Mouse (Mus musculus) left cerebral cortex, adult 2 months (tissue): ENCODE measurements at regions not wholly inside any gene's neighbourhood (a gene's known extent, or its start where the extent isn't known, plus 50 kb on each side); places are given as distances from the start of the nearest gene placed in this dataset.

Experiments
- DNase-seq, 2 experiments: peaks; one replicate each; pipeline ENCODE4 v3.0.0; 2021 to 2022; ENCODE audit warnings: low spot score in 2 of 2, mixed read lengths in 1 of 2; ENCODE audit errors: extremely low spot score in 1 of 2
- H3K27ac ChIP-seq: fragments of 200-600 bp; 2 replicates; pipeline ENCODE4 v1.8.1; 2022
- H3K4me3 ChIP-seq: fragments of 200-600 bp; 2 replicates; pipeline ENCODE4 v1.8.1; 2022
- CTCF ChIP-seq: fragments of 200-600 bp; IDR thresholded peaks from 2 replicates; pipeline ENCODE4 v1.8.1; 2022; ENCODE audit warnings: antibody characterized with exemption, mild to moderate bottlenecking, moderate library complexity
- intact Hi-C: fragments of 180-260 bp; cut with DNase I; formaldehyde crosslinking; loops from one replicate; pipeline ENCODE4 v1.15.1; 2025

- Histone ChIP-seq H3K4me3 (no peak overlapping the region), H3K27ac (no peak overlapping the region)
- no peak for TF ChIP-seq CTCF
- DNase-seq, result no peak
- intact Hi-C loops, result no loop called here
These were observed 430.0 kb upstream of the Gm20594 start for GRCm38 (mm10) chr6:79387732-79388131.

GRCm38 (mm10) chr6:79401090-79401489, 416.6 kb upstream of the Gm20594 start:
- Histone ChIP-seq H3K27ac (no peak overlapping the region), H3K4me3 (no peak overlapping the region)
- DNase-seq, result no peak
- intact Hi-C loops, result no loop called here
- TF ChIP-seq CTCF, result no peak

GRCm38 (mm10) chr6:79408955-79409354, 408.8 kb upstream of the Gm20594 start:
- intact Hi-C loops, result no loop called here
- TF ChIP-seq CTCF, result no peak

GRCm38 (mm10) chr6:79445821-79446220, 371.9 kb upstream of the Gm20594 start:
- Histone ChIP-seq H3K27ac (no peak overlapping the region), H3K4me3 (no peak overlapping the region)
- peak; percentile 7 for TF ChIP-seq CTCF
- intact Hi-C loops, result no loop called here
- no peak for DNase-seq

More at GRCm38 (mm10) chr6:79408955-79409354, 408.8 kb upstream of the Gm20594 start:
- Histone ChIP-seq H3K27ac (no peak overlapping the region), H3K4me3 (no peak overlapping the region)
- DNase-seq, result no peak

GRCm38 (mm10) chr6:79491245-79491644, 326.5 kb upstream of the Gm20594 start:
- no peak overlapping the region for H3K27ac ChIP-seq
- intact Hi-C loops, result no loop called here
- no peak overlapping the region for H3K4me3 ChIP-seq
- DNase-seq, result no peak
- no peak for TF ChIP-seq CTCF

- H3K27ac ChIP-seq, result no peak overlapping the region
- DNase-seq, result no peak
- no peak overlapping the region for H3K4me3 ChIP-seq
- intact Hi-C loops, result no loop called here
- no peak for TF ChIP-seq CTCF
These were observed 317.1 kb upstream of the Gm20594 start for GRCm38 (mm10) chr6:79500649-79501048.
